Mouse (Mus musculus) thymus, adult 2 months (tissue): ENCODE results near the gene 2210016F16Rik.

Experiments
- CTCF ChIP-seq: fragments of 200-500 bp; IDR thresholded peaks from 2 replicates; pipeline ENCODE4 v1.5.1; 2012; ENCODE audit warnings: mild to moderate bottlenecking, control low read depth, low read length, moderate library complexity, borderline replicate concordance; ENCODE audit not compliant: control insufficient read depth, poor library complexity, insufficient read depth; ENCODE audit errors: extremely low read depth
- POLR2A ChIP-seq: fragments of 200-500 bp; IDR thresholded peaks from 2 replicates; pipeline ENCODE4 v1.6.1; 2012; ENCODE audit warnings: mild to moderate bottlenecking, low read length, control low read depth, moderate library complexity; ENCODE audit not compliant: control insufficient read depth, poor library complexity, insufficient read depth; ENCODE audit errors: extremely low read depth

DNA sequence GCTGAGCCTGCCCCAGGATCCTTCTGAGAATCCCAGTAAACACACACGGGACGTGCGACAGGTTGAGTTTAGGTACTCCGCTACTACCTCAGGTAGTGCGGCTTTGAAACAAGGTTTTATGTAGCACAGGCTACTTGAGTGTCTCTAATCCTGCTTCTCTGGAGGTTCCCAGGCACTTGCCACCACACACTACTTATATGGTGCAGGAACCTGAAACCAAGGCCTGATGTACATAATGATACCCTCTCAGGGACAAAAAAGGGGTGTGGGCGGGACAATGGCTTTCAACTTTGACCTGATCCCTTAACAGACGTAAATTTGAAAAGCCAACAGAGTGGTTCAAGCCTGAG is 25.7 kb downstream of the 2210016F16Rik start:
- TF ChIP-seq CTCF = no peak
- no peak for TF ChIP-seq POLR2A
